Comparison of ENCODE assay signal across 9 mouse cellular contexts in the genomic region with DNA sequence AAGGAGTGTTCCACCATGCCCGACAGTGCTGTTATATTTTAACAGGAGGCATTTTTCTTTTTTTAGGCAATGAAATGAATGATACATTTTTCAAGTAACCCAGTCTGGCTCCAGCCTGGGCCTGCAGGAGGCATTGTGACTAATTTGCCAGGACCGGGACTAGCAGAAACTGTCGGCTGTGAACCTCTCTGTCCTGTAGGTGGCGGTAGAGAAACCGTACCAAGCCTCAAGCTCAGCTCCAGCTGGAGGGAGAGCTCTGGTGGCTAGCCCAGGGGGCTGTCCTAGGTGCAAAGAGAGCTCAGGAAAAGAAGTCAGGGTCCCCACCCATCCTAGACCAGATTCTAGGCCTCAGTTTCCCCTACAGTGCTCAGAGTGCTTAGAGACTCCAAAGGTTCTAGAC. TPM values are rescaled to one million over a fixed set of nuclear protein-coding genes. Genes with fewer than 3 reads are reported as not detected.
DNase-seq lines count a peak whose midpoint lies in the region; ATAC-seq and TF ChIP-seq lines count a peak whose summit lies in the region.
"Had no signal": no experiment of that assay in that cellular context is flagged by ENCODE, and none has a peak within 500 bp of the region (broad histone marks: within the 10 kb centered on the region; RNA-seq: fewer than 3 reads in every experiment).

No protein-coding gene starts in this region.

- peak; percentile 66 for ATAC-seq in forebrain, postnatal 0 days
- no peak for ATAC-seq in hindbrain, embryonic 11.5 days (ENCODE audit: low FRiP score)

- H3K4me3 ChIP-seq in forebrain, postnatal 0 days (ENCODE audit: low read depth, low read length): no peak overlapping the region
- H3K4me3 ChIP-seq in hindbrain, embryonic 11.5 days (ENCODE audit: low read depth, low read length): no peak overlapping the region
- H3K4me3 ChIP-seq: megakaryocyte, embryonic 14.5 days had no signal

- H3K9ac ChIP-seq in forebrain, postnatal 0 days: no peak overlapping the region
- no peak overlapping the region for H3K9ac ChIP-seq in hindbrain, embryonic 11.5 days (ENCODE audit: low read depth, low read length)

- no peak overlapping the region for H3K4me2 ChIP-seq in forebrain, postnatal 0 days (ENCODE audit: low read depth)
- no peak overlapping the region for H3K4me2 ChIP-seq in hindbrain, embryonic 11.5 days (replicated peaks; ENCODE audit: low read depth, low read length)

- 1% methylated on average over 5 of the region's 5 CpGs for WGBS in forebrain, postnatal 0 days
- 2% methylated on average over 5 of the region's 5 CpGs for WGBS in hindbrain, embryonic 11.5 days

- H3K4me1 ChIP-seq in forebrain, postnatal 0 days (ENCODE audit: insufficient read depth): no peaks in the 10 kb centered on the region
- no peaks in the 10 kb centered on the region for H3K4me1 ChIP-seq in hindbrain, embryonic 11.5 days (replicated peaks; ENCODE audit: control insufficient read depth, insufficient read depth, low read length)

- peak; percentile 86 for TF ChIP-seq CTCF in forebrain, postnatal 0 days (IDR thresholded peaks at IDR 0.05; ENCODE audit: low read depth)

- no peaks in the 10 kb centered on the region for H3K27me3 ChIP-seq in forebrain, postnatal 0 days (ENCODE audit: insufficient read depth, low read length)
- H3K27me3 ChIP-seq in hindbrain, embryonic 11.5 days (ENCODE audit: control insufficient read depth, insufficient read depth, low read length): no peaks in the 10 kb centered on the region

- H3K27ac ChIP-seq in forebrain, postnatal 0 days (ENCODE audit: low read depth, low read length): 0 out of 2 replicates have a peak overlapping the region, but pooled peaks have one; percentile 9
- no peak overlapping the region for H3K27ac ChIP-seq in hindbrain, embryonic 11.5 days (ENCODE audit: low read depth, low read length)

- no peaks in the 10 kb centered on the region for H3K36me3 ChIP-seq in forebrain, postnatal 0 days (ENCODE audit: insufficient read depth)
- no peaks in the 10 kb centered on the region for H3K36me3 ChIP-seq in hindbrain, embryonic 11.5 days (ENCODE audit: control insufficient read depth, insufficient read depth, low read length)

- no peaks in the 10 kb centered on the region for H3K9me3 ChIP-seq in forebrain, postnatal 0 days (ENCODE audit: low read length)
- H3K9me3 ChIP-seq in hindbrain, embryonic 11.5 days (ENCODE audit: control insufficient read depth, low read length): no peaks in the 10 kb centered on the region
- H3K9me3 ChIP-seq: megakaryocyte, embryonic 14.5 days had no signal

- peak; percentile 81 for DNase-seq in Muller cell, postnatal 12 days (ENCODE audit: inconsistent ontology term)
- DNase-seq in cerebellum, adult 11-12 months: peak; percentile 71
- DNase-seq in forebrain, postnatal 0 days: peak; percentile 92
- peak; percentile 92 for DNase-seq in hindbrain, embryonic 11.5 days (ENCODE audit: low spot score)
- DNase-seq in layer of hippocampus, adult 9-11 months: peak; percentile 82
- peak; percentile 90 for DNase-seq in lung, postnatal 25 days (ENCODE audit: low spot score)
- DNase-seq in right cerebral cortex, adult 2 months (ENCODE audit: low spot score in 2 of 2): peak; percentile 80 to 84
- peak; percentile 74 for DNase-seq in urinary bladder, postnatal 25 days (ENCODE audit: low spot score)

RNA-seq across cellular contexts. Expression of a gene that starts 37.4 kb away (rescaled TPM):
- total RNA-seq in forebrain, postnatal 0 days (2014; rRNA removed): 55.4 and 62.5 TPM in 2 replicates
- polyA plus RNA-seq in forebrain, postnatal 0 days (2015; fragmentation: Nextera tagmentation; extraction: Ambion mirVana): 38.3 and 40.9 TPM in 2 replicates
- 19.5 and 28.4 TPM in 2 replicates for polyA plus RNA-seq in hindbrain, embryonic 11.5 days (2014; fragmentation: Nextera tagmentation; extraction: Ambion mirVana)

RNA-seq across cellular contexts. Expression of a gene that starts 38.4 kb away (rescaled TPM):
- total RNA-seq in forebrain, postnatal 0 days (2014; rRNA removed): 3.8 and 4.5 TPM in 2 replicates
- polyA plus RNA-seq in forebrain, postnatal 0 days (2015; fragmentation: Nextera tagmentation; extraction: Ambion mirVana): 2.4 and 3.9 TPM in 2 replicates
- 5.2 and 6.0 TPM in 2 replicates for polyA plus RNA-seq in hindbrain, embryonic 11.5 days (2014; fragmentation: Nextera tagmentation; extraction: Ambion mirVana)

RNA-seq across cellular contexts. Expression of a gene that starts 46.5 kb away (rescaled TPM):
- 17.6 and 19.7 TPM in 2 replicates for total RNA-seq in forebrain, postnatal 0 days (2014; rRNA removed)
- polyA plus RNA-seq in forebrain, postnatal 0 days (2015; fragmentation: Nextera tagmentation; extraction: Ambion mirVana): 7.2 and 7.5 TPM in 2 replicates
- 9.0 and 9.2 TPM in 2 replicates for polyA plus RNA-seq in hindbrain, embryonic 11.5 days (2014; fragmentation: Nextera tagmentation; extraction: Ambion mirVana)
